Mouse (Mus musculus) brain, embryonic 14.5 days (tissue): ENCODE measurements at regions not wholly inside any gene's neighbourhood (a gene's known extent, or its start where the extent isn't known, plus 50 kb on each side); places are given as distances from the start of the nearest gene placed in this dataset.

Experiments used
- DNase-seq: peaks from one replicate; pipeline ENCODE4 v3.0.0-alpha.2; 2011; ENCODE audit warnings: low read depth
- CTCF ChIP-seq: fragments of 200-500 bp; IDR thresholded peaks from 2 replicates; pipeline ENCODE4 v1.5.1; 2012; ENCODE audit warnings: inconsistent platforms, mild to moderate bottlenecking, moderate library complexity, borderline replicate concordance; ENCODE audit not compliant: insufficient read depth, insufficient read length; ENCODE audit errors: extremely low read depth
- POLR2A ChIP-seq: fragments of 200-500 bp; IDR thresholded peaks from 2 replicates; pipeline ENCODE4 v1.6.1; 2012; ENCODE audit warnings: mild to moderate bottlenecking, inconsistent platforms, borderline replicate concordance; ENCODE audit not compliant: poor library complexity, insufficient read depth, insufficient read length, severe bottlenecking; ENCODE audit errors: extremely low read depth

DNA sequence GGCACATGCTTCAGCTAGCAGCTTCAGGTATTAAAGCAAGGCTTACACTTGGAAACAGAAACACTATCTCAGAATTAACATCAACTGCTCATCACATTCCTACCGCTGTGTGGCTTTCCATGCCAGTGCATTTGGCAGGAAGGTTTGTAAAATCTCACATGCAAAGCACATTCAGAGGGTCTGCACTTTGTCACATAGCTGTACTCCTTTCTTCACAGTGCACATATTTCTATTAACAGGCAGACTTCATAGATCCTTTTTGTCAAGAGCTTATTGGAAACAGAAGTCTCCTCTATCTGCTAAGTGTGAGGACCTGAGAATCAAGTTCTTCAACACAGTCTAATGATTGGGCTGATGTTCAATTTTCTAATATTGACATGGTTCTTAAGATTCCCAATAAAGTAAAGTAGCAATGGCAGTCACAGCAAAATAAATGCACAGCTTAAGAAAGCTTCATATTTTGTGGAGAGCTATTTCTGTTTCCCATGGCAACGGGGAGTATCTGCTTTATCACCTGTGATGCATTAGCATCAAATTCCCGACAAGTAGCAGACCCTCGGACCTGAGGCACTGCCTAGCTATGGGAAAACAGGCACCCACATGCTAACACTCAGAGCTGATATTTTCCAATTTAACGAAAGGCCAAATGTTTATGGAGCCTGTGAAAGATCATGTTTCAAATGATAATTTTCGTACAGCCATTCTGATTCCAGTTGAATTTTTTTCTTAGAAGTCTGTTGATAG is 876.8 kb upstream of the Igfbp7 start:
- TF ChIP-seq CTCF (no peak), POLR2A (no peak)
- peak; percentile 43 for DNase-seq

DNA sequence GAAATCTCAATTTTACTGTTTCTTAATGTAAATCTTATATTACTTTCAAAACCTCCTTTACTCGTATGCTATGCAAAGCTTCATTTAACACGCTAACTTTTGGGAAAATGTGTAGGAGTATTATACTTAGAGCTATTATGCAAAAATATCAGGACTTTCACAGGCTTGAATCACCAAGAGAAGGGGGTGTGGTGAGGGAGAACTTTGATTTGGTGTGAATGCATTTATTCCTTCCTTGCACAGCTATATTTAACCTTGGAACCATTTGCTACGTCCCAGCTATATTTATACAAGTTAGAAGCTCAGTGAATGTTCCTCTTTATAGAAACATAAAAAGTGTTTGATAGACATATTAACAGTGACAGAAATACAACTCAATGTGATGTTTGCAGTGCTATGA is 843.6 kb upstream of the Igfbp7 start:
- DNase-seq = no peak
- TF ChIP-seq CTCF (no peak), POLR2A (no peak)

DNA sequence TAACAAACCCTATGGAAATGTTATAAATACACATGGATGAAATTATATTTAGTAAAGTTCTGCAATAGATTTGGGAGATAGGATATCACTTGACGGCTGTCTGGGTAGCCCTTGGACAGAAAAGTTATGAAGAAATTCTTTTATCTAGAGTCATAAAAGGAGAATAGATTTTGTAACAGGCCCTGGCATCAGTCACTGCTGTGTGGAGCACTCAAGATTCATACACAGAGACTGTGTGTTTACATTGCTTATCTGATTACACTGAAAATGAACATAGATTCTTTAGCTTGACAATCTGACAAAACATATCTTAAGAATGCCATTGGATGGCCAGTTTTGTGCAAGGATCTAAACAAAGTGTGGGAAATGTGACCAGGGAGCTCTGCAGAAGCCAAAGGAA is 805.9 kb upstream of the Igfbp7 start:
- TF ChIP-seq CTCF = no peak
- TF ChIP-seq POLR2A = no peak

More for the DNA sequence above, 805.9 kb upstream of the Igfbp7 start:
- DNase-seq = no peak
